Mouse (Mus musculus) midbrain, postnatal 0 days (tissue): ENCODE results near the gene Tmem253. TPM values are rescaled to one million over a fixed set of nuclear protein-coding genes. Genes with fewer than 3 reads are reported as not detected.

Experiments used
- ATAC-seq: fragments of 200-750 bp; cut with Nextera tagmentation; 2 replicates; pipeline ENCODE4 v1.8.0; 2017; ENCODE audit warnings: moderate number of reproducible peaks, mild to moderate bottlenecking, moderate TSS enrichment, moderate library complexity; ENCODE audit not compliant: low FRiP score
- DNase-seq: peaks from one replicate; pipeline ENCODE4 v3.0.0-alpha.2; 2015; ENCODE audit warnings: low spot score
- H3K27ac ChIP-seq: fragments of 300-500 bp; sonication (generic); 2 replicates; pipeline ENCODE4 v1.5.1; 2014; ENCODE audit warnings: low read depth, mild to moderate bottlenecking, low read length, mixed read lengths
- H3K27me3 ChIP-seq: fragments of 300-500 bp; sonication (generic); 2 replicates; pipeline ENCODE4 v1.6.1; 2014; ENCODE audit warnings: low read length, control low read depth, mixed read lengths; ENCODE audit not compliant: insufficient read depth
- H3K36me3 ChIP-seq: fragments of 300-500 bp; sonication (generic); 2 replicates; pipeline ENCODE4 v1.6.1; 2014; ENCODE audit warnings: low read length, control low read depth, mixed read lengths; ENCODE audit not compliant: insufficient read depth
- H3K4me1 ChIP-seq: fragments of 300-500 bp; sonication (generic); 2 replicates; pipeline ENCODE4 v1.6.1; 2014; ENCODE audit warnings: mild to moderate bottlenecking, control low read depth, antibody characterized with exemption, low read length, mixed read lengths; ENCODE audit not compliant: insufficient read depth
- H3K4me2 ChIP-seq: fragments of 300-500 bp; sonication (generic); 2 replicates; pipeline ENCODE4 v1.6.1; 2014; ENCODE audit warnings: low read depth, mild to moderate bottlenecking, low read length, mixed read lengths; ENCODE audit not compliant: poor library complexity, severe bottlenecking
- H3K4me3 ChIP-seq: fragments of 300-500 bp; sonication (generic); 2 replicates; pipeline ENCODE4 v1.5.1; 2014; ENCODE audit warnings: low read depth, mild to moderate bottlenecking, low read length, moderate library complexity
- H3K9ac ChIP-seq: fragments of 300-500 bp; sonication (generic); replicated peaks from 2 replicates; pipeline ENCODE4 v1.6.1; 2014; ENCODE audit warnings: mild to moderate bottlenecking, low read length, moderate library complexity, mixed read lengths; ENCODE audit not compliant: poor library complexity, severe bottlenecking
- H3K9me3 ChIP-seq: fragments of 300-500 bp; sonication (generic); 2 replicates; pipeline ENCODE4 v1.6.1; 2016; ENCODE audit warnings: low read length, control low read depth
- CTCF ChIP-seq: IDR thresholded peaks from 2 replicates; pipeline ENCODE4 v1.5.1; 2016; ENCODE audit warnings: antibody characterized with exemption, mild to moderate bottlenecking
- WGBS: fragments of 180-500 bp; shearing (Covaris S2); extraction: QIAGEN DNeasy Blood & Tissue Kit; methylation state at CpG from one replicate; pipeline ENCODE4 v1.1.7; 2014; 5-methylcytosine and 5-hydroxymethylcytosine counted together
- polyA plus RNA-seq: library from polyadenylated mRNA; unstranded; fragments of >200 nt; fragmentation: Nextera tagmentation; extraction: Ambion mirVana; gene quantifications from 2 replicates; pipeline ENCODE4 v1.2.1, GENCODE M21; 2015
- total RNA-seq: library from RNA; depleted of rRNA; stranded (reverse); fragments of >200 nt; gene quantifications from 2 replicates; pipeline ENCODE4 v1.2.3, GENCODE M21; 2014; rRNA removed

Tmem253 gene
- not detected in 2 replicates for total RNA-seq
- polyA plus RNA-seq: 0.18 and 0.81 TPM in 2 replicates

DNA sequence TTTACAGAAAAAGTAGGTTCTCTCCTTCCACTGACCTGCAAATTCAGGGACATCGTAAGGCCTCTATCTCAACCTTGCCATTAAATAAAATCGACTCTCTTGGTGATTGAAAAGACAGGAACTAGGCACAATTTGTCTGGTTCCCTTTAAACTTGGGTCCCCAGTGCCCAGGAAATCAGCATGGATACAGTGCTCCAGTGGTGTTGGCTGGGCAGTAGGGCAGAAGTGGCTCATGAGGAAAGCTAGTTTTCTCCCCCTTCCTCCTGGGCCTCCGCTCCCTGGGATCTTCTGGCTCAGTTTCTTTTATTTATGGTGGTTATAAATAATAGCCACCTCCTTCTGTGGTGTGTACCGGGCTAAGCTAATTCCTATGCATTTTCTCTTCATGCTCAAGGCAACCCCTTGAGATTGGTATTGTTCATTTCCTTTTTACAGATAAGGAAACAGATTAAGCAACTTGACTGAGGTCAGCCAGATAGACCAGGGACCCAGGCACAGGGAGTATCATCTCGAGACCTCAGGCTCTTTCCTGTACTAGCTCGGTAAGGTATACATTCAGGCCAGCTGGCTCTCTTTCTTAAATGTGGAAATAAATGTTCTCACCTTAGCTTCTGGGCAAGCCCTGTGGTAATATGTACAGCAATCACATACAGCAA lies at the start of gene Tmem253:
Gene Tmem253 (plus strand): TSS at position 214 of the 656 bp plus-strand sequence.
- Histone ChIP-seq H3K4me3 (peak within 1 kb of the TSS; percentile 66), H3K9ac (peak within 1 kb of the TSS; percentile 89), H3K27ac (peak within 1 kb of the TSS; percentile 92), H3K9me3 (no peaks in the 10 kb centered on the region), H3K36me3 (no peaks in the 10 kb centered on the region), H3K4me2 (peak within 1 kb of the TSS; percentile 81), H3K4me1 (peaks cover 23% of the 10 kb centered on the region), H3K27me3 (no peaks in the 10 kb centered on the region)
- WGBS: 17% methylated on average over 6 of the region's 6 CpGs
- ATAC-seq (no peak), DNase-seq (no peak)
- no peak for TF ChIP-seq CTCF

DNA sequence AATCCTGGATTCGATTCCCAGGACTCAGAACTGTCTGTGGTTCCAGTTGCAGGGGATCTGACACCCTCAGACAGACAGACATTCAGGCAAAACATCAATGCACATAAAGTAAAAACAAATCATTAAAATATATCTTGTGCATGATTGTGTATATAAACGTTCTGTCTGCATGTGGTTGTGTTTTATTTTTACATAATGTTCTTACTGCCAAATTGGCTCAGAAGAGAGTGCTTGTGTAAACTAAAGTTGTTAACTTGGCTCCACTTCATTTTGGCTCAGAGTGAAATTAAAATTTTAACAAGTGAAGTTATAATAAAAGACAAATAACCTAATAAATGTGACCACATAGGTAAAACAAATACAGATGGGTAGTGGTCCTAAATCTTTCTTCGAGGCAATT lies 48.1 kb upstream of the Tmem253 start:
- TF ChIP-seq CTCF: no peak
- Histone ChIP-seq H3K9ac (no peak overlapping the region), H3K4me1 (no peaks in the 10 kb centered on the region), H3K4me2 (no peak overlapping the region), H3K27ac (no peak overlapping the region), H3K9me3 (no peaks in the 10 kb centered on the region), H3K4me3 (no peak overlapping the region), H3K27me3 (no peaks in the 10 kb centered on the region), H3K36me3 (no peaks in the 10 kb centered on the region)
- ATAC-seq: no peak
- 88% methylated on average over 3 of the region's 3 CpGs for WGBS
- DNase-seq: no peak

DNA sequence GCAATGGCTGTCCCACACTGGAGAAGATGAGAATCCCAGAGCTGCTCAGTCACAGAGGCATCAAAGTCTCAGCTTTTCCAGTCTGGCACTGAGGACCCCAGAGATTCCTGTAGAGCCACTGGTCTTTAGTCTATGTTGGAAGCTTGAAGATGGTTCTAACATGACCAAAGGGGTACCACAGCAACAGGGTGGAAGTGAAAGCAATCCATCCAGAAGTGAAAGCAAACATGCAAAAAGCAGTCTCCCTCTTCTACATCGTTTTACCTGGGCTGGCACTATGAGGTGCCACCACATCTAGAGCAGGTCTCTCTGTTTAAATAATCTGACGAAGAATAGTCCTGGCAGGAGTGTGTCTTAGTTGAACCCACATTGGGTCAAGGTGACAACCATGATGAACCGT lies 36.2 kb upstream of the Tmem253 start:
- Histone ChIP-seq H3K36me3 (no peaks in the 10 kb centered on the region), H3K4me1 (no peaks in the 10 kb centered on the region), H3K4me2 (no peak overlapping the region), H3K9ac (no peak overlapping the region), H3K27ac (no peak overlapping the region), H3K9me3 (no peaks in the 10 kb centered on the region), H3K27me3 (no peaks in the 10 kb centered on the region), H3K4me3 (no peak overlapping the region)
- no peak for TF ChIP-seq CTCF
- ATAC-seq (no peak), DNase-seq (no peak)
- WGBS: 89% methylated on average over 3 of the region's 3 CpGs

DNA sequence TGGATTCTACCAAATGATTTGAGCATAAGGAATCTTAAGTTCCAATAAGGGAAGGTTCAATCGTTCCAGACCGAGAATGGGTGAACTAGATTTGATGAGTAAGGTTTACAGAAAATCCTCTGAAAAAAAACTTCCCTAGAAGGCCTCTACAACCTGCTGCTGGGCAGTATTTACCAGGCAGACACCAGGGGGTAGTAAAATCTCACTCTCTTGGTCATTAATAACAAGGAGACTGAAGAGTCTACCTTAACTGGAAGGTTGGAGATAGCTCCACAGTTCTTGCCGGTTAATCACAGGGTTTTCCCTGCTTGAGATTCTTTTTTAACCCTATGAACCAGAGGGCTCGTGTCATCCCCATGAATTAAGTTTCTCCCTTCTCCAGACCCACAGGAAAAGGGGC lies 32.2 kb upstream of the Tmem253 start:
- no peak for ATAC-seq
- Histone ChIP-seq H3K4me1 (no peaks in the 10 kb centered on the region; the same call in 1 of the 2 replicates), H3K27me3 (no peaks in the 10 kb centered on the region), H3K9ac (peak overlapping the region; percentile 95; the same call in 1 of the 2 replicates), H3K4me3 (peak overlapping the region; percentile 79; the same call in 1 of the 2 replicates), H3K27ac (peak overlapping the region; percentile 91; the same call in 1 of the 2 replicates), H3K4me2 (peak overlapping the region; percentile 89), H3K9me3 (no peaks in the 10 kb centered on the region), H3K36me3 (0 out of 2 replicates have a peak, but pooled peaks cover 6% of the 10 kb centered on the region)
- no peak for DNase-seq
- peak; percentile 34 for TF ChIP-seq CTCF
- 52% methylated on average over 4 of the region's 4 CpGs for WGBS

DNA sequence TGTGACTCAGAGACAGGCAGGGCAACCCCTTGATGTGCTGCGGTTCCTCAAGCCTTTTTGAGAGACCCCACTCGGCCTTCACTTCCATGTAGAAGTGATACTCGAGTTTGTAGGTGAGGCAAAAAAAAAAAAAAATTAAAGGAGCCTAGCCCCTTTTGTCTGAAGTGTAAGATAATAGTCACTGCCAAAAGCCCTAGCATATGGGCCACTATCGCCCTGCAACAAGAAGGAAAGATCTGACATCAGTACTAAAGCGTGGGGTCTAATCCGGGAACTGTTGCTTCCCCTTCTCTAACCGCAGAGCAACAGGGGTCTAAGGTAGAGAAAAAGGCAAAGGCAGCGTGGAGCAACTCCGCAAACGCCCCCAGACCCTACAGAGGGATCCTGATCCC lies 31.6 kb upstream of the Tmem253 start:
- Histone ChIP-seq H3K4me1 (no peaks in the 10 kb centered on the region; the same call in 1 of the 2 replicates), H3K27me3 (no peaks in the 10 kb centered on the region), H3K4me2 (peak overlapping the region; percentile 89), H3K4me3 (peak overlapping the region; percentile 79), H3K9ac (peak overlapping the region; percentile 95), H3K9me3 (no peaks in the 10 kb centered on the region), H3K27ac (peak overlapping the region; percentile 91), H3K36me3 (0 out of 2 replicates have a peak, but pooled peaks cover 6% of the 10 kb centered on the region)
- no peak for DNase-seq
- 4% methylated on average over 10 of the region's 10 CpGs for WGBS
- no peak for TF ChIP-seq CTCF
- no peak; the same call in 1 of the 2 replicates for ATAC-seq
